Mouse (Mus musculus) midbrain, embryonic 14.5 days (tissue): ENCODE data around the gene Trnau1ap. TPM values are rescaled to one million over a fixed set of nuclear protein-coding genes. Genes with fewer than 3 reads are reported as not detected.
A peak's percentile ranks its signal among the peaks of the same experiment; 100 is the strongest.

Source experiments
- ATAC-seq: fragments of 200-750 bp; cut with Nextera tagmentation; 2 replicates; pipeline ENCODE4 v1.8.0; 2017; ENCODE audit warnings: moderate number of reproducible peaks, moderate library complexity; ENCODE audit not compliant: low FRiP score, low TSS enrichment
- DNase-seq: peaks from one replicate; pipeline ENCODE4 v3.0.0-alpha.2; 2015
- H3K27ac ChIP-seq: fragments of 300-500 bp; sonication (generic); replicated peaks from 2 replicates; pipeline ENCODE4 v1.5.1; 2014; ENCODE audit warnings: mild to moderate bottlenecking, low read depth, low read length, moderate library complexity
- H3K27me3 ChIP-seq: fragments of 300-500 bp; sonication (generic); 2 replicates; pipeline ENCODE4 v1.6.1; 2014; ENCODE audit warnings: low read length, control low read depth, mixed read lengths; ENCODE audit not compliant: control insufficient read depth, insufficient read depth
- H3K36me3 ChIP-seq: fragments of 300-500 bp; sonication (generic); 2 replicates; pipeline ENCODE4 v1.6.1; 2014; ENCODE audit warnings: low read length, control low read depth; ENCODE audit not compliant: control insufficient read depth, insufficient read depth
- H3K4me1 ChIP-seq: fragments of 300-500 bp; sonication (generic); 2 replicates; pipeline ENCODE4 v1.6.1; 2014; ENCODE audit warnings: mild to moderate bottlenecking, antibody characterized with exemption, low read length, control low read depth; ENCODE audit not compliant: control insufficient read depth, insufficient read depth
- H3K4me2 ChIP-seq: fragments of 300-500 bp; sonication (generic); 2 replicates; pipeline ENCODE4 v1.6.1; 2014; ENCODE audit warnings: mild to moderate bottlenecking, low read length, moderate library complexity
- H3K4me3 ChIP-seq: fragments of 300-500 bp; sonication (generic); replicated peaks from 2 replicates; pipeline ENCODE4 v1.5.1; 2014; ENCODE audit warnings: low read depth, low read length
- H3K9ac ChIP-seq: fragments of 300-500 bp; sonication (generic); replicated peaks from 2 replicates; pipeline ENCODE4 v1.6.1; 2014; ENCODE audit warnings: mild to moderate bottlenecking, low read length, moderate library complexity
- H3K9me3 ChIP-seq: fragments of 300-500 bp; sonication (generic); 2 replicates; pipeline ENCODE4 v1.6.1; 2016; ENCODE audit warnings: low read length, control low read depth, mixed read lengths; ENCODE audit not compliant: control insufficient read depth
- WGBS: fragments of 180-500 bp; shearing (Covaris S2); extraction: QIAGEN DNeasy Blood & Tissue Kit; methylation state at CpG from one replicate; pipeline ENCODE4 v1.1.7; 2014; 5-methylcytosine and 5-hydroxymethylcytosine counted together
- polyA plus RNA-seq: library from polyadenylated mRNA; unstranded; fragments of >200 nt; fragmentation: Nextera tagmentation; extraction: Ambion mirVana; gene quantifications from 2 replicates; pipeline ENCODE4 v1.2.1, GENCODE M21; 2014

The Trnau1ap gene
- polyA plus RNA-seq, 1 experiment from 2014 or later, result 84.0 TPM

- Histone ChIP-seq H3K36me3 (no peaks in the 10 kb centered on the region), H3K27me3 (no peaks in the 10 kb centered on the region), H3K9me3 (no peaks in the 10 kb centered on the region), H3K4me2 (no peak overlapping the region), H3K4me3 (no peak overlapping the region), H3K9ac (no peak overlapping the region), H3K27ac (no peak overlapping the region), H3K4me1 (peaks cover 16% of the 10 kb centered on the region)
- DNase-seq, result no peak
- no peak for ATAC-seq
- 68% methylated on average over 3 of the region's 3 CpGs for WGBS
These were observed 17.3 kb upstream of the Trnau1ap start for GRCm38 (mm10) chr4:132346661-132347060.

GRCm38 (mm10) chr4:132346261-132346660 lies 16.9 kb upstream of the Trnau1ap start:
- Histone ChIP-seq H3K36me3 (no peaks in the 10 kb centered on the region), H3K4me1 (peaks cover 15% of the 10 kb centered on the region), H3K4me2 (no peak overlapping the region), H3K9ac (no peak overlapping the region), H3K9me3 (no peaks in the 10 kb centered on the region), H3K4me3 (no peak overlapping the region), H3K27me3 (no peaks in the 10 kb centered on the region), H3K27ac (no peak overlapping the region)
- ATAC-seq (no peak), DNase-seq (no peak)
- 84% methylated on average over 4 of the region's 4 CpGs for WGBS

DNA sequence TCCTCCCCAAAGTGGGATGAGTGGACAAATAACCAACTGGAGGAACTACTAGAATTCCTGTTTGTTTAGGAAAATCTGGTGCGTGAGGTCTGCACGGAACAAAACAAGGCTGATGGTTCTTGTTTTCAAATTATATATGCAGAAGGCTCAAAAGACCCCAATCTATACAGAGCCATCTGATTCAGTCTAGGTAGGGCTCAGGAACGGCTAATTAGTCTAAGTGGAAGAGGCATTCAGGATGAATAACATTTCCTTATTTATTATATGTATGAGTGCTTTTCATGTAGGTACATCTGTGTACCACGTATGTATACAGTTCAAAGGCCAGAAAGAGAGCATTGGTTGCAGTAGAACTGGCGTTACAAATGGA lies 16.5 kb upstream of the Trnau1ap start:
- H3K4me2 ChIP-seq, result peak overlapping the region; percentile 96; the same call in 1 of the 2 replicates
- ATAC-seq, result peak; percentile 14; the same call in 1 of the 2 replicates
- peak overlapping the region; percentile 80; the same call in 1 of the 2 replicates for H3K9ac ChIP-seq

GRCm38 (mm10) chr4:132345135-132345842 lies 16.0 kb upstream of the Trnau1ap start:
- H3K4me2 ChIP-seq, result peak overlapping the region; percentile 96
- under 1% methylated on average over 83 of the region's 83 CpGs for WGBS
- DNase-seq (peak; percentile 94), ATAC-seq (peak; percentile 81)
- no peaks in the 10 kb centered on the region for H3K36me3 ChIP-seq
- H3K27me3 ChIP-seq, result no peaks in the 10 kb centered on the region
- peak overlapping the region; percentile 32; the same call in 1 of the 2 replicates for H3K27ac ChIP-seq
- peak overlapping the region; percentile 74 for H3K4me3 ChIP-seq
- peak overlapping the region; percentile 80 for H3K9ac ChIP-seq
- peaks cover 15% of the 10 kb centered on the region for H3K4me1 ChIP-seq
- no peaks in the 10 kb centered on the region for H3K9me3 ChIP-seq

More for the DNA sequence above, 16.5 kb upstream of the Trnau1ap start:
- peak overlapping the region; percentile 74 for H3K4me3 ChIP-seq
- no peaks in the 10 kb centered on the region for H3K36me3 ChIP-seq
- DNase-seq, result no peak
- no peak overlapping the region for H3K27ac ChIP-seq
- H3K4me1 ChIP-seq, result peaks cover 15% of the 10 kb centered on the region
- WGBS, result 47% methylated on average over 5 of the region's 5 CpGs
- no peaks in the 10 kb centered on the region for H3K27me3 ChIP-seq
- no peaks in the 10 kb centered on the region for H3K9me3 ChIP-seq

DNA sequence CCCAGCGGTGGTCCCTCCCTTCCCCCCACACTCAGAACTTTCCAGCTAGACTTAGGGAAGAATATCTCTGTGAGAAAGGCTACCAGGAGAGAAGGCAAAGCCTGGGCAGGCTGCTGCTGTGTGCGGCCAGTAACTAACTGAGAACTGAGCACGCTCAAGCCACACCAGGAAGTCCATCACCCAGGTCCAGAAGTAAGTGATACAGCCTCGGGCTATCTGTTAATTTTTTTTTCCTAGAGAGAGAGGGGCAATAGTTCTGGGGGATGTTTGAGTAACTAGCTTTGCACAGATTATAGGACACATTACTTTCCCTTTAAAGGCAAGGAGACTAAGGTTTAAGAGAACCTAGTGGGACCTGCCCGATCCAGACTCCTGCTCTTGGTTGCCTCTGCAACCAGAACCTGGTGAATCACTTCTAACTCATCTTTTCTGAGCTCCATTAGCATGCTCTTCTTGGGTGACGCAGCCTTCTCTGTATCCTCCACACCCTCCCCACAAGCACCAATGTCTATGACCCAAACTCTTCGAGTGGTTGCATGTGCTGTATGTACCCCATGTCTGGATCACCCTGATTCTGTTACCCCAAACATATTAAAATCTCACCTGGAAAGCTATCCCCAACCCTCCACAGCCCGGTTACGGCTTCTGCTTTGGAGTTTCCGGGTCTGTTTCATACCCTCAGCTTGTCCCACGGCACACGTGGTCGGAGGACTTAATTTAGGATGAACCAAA lies 15.2 kb upstream of the Trnau1ap start:
- no peak for ATAC-seq
- Histone ChIP-seq H3K4me3 (peak overlapping the region; percentile 74), H3K9ac (peak overlapping the region; percentile 80), H3K4me1 (peaks cover 15% of the 10 kb centered on the region), H3K9me3 (no peaks in the 10 kb centered on the region), H3K27ac (no peak overlapping the region), H3K36me3 (peaks cover 6% of the 10 kb centered on the region; the same call in 1 of the 2 replicates), H3K27me3 (no peaks in the 10 kb centered on the region), H3K4me2 (peak overlapping the region; percentile 96)
- WGBS, result 6% methylated on average over 13 of the region's 13 CpGs
- no peak for DNase-seq

- Histone ChIP-seq H3K27me3 (no peaks in the 10 kb centered on the region), H3K4me1 (peaks cover 15% of the 10 kb centered on the region), H3K36me3 (peaks cover 32% of the 10 kb centered on the region), H3K9ac (no peak overlapping the region), H3K4me3 (no peak overlapping the region), H3K9me3 (no peaks in the 10 kb centered on the region), H3K27ac (no peak overlapping the region), H3K4me2 (no peak overlapping the region)
- DNase-seq (no peak), ATAC-seq (no peak)
- 86% methylated on average over 3 of the region's 3 CpGs for WGBS
These were observed 12.1 kb upstream of the Trnau1ap start for GRCm38 (mm10) chr4:132341451-132341850.

DNA sequence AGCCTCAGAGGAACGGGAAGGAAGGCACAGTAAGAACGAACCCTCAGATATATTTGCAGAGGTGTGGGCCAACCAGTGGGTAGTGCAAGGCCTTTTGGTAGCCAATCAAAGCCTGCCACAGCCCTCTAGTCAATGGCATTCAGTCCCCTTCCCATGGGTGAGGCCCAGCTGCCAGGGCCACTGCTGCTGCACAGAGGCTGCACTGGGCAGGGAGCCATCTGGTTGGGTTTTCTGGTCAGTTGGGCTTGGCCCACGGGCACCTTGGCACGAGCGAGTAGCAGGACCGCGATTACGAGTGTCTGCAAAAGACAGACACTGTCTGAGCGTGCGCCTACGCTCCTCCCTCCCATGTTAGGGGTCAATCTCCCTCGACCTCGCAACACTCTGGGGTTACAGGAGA lies 9.6 kb upstream of the Trnau1ap start:
- Histone ChIP-seq H3K4me2 (no peak overlapping the region), H3K27me3 (no peaks in the 10 kb centered on the region), H3K9me3 (no peaks in the 10 kb centered on the region), H3K4me3 (no peak overlapping the region), H3K36me3 (peaks cover 53% of the 10 kb centered on the region), H3K9ac (no peak overlapping the region), H3K27ac (no peak overlapping the region), H3K4me1 (peaks cover 5% of the 10 kb centered on the region)
- ATAC-seq (no peak), DNase-seq (no peak)
- 95% methylated on average over 13 of the region's 13 CpGs for WGBS

DNA sequence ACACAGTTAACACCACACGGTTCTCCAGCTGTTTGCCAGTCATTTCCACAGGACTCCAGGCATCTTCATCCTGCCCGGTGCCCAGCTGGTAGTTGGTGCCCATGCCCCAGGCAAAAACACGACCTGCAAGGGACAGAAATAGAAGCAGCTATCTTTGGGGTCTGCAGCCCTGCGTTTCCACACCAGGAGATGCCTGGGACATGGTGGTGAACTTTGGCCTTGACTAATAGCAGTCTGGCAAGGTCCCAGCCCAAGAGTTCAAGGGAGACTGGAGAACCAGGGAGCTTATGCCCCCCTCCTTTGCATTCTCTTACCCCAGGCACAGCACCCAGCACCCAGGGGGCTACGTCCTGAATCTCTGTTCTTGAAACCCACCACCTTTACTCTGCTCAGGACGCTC lies 3.5 kb upstream of the Trnau1ap start:
- Histone ChIP-seq H3K27me3 (no peaks in the 10 kb centered on the region), H3K9ac (no peak overlapping the region), H3K27ac (no peak overlapping the region), H3K4me2 (no peak overlapping the region), H3K36me3 (peaks cover 51% of the 10 kb centered on the region), H3K4me1 (peaks cover 11% of the 10 kb centered on the region), H3K9me3 (no peaks in the 10 kb centered on the region), H3K4me3 (no peak overlapping the region)
- 91% methylated on average over 6 of the region's 6 CpGs for WGBS
- DNase-seq, result no peak
- ATAC-seq, result no peak
